Mouse (Mus musculus): ENCODE measurements at regions not wholly inside any gene's neighbourhood (a gene's known extent, or its start where the extent isn't known, plus 50 kb on each side); places are given as distances from the start of the nearest gene placed in this dataset.
A peak's percentile ranks its signal among the peaks of the same experiment; 100 is the strongest.

DNA sequence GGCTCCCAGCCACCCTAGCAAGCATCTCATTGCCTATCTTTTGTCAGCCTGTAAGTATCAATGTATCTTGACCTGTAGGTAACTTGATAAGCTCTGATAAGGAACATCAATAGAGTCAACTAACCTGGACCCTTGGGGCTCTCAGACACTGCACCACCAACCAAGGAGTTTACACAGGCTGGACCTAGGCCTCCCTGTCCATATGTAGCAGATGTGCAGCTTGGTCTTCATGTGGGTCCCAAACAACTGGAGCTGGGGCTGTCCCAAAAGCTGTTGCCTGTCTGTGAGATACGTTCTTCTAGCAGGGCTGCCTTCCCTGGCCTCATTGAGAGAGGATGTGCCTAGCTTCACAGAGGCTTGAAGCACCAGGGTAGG lies 335.2 kb upstream of the Klf12 start:
- Histone ChIP-seq H3K27me3 (ENCODE audit: insufficient read depth, low read length) (no peaks in the 10 kb centered on the region), H3K4me1 (ENCODE audit: insufficient read depth, low read length) (no peaks in the 10 kb centered on the region), H3K4me3 (ENCODE audit: low read length) (no peak overlapping the region), H3K4me2 (replicated peaks; ENCODE audit: low read depth, low read length) (no peak overlapping the region), H3K9me3 (ENCODE audit: low read length) (no peaks in the 10 kb centered on the region), H3K27ac (ENCODE audit: low read length) (no peak overlapping the region), H3K36me3 (ENCODE audit: insufficient read depth, low read length) (no peaks in the 10 kb centered on the region), H3K9ac (replicated peaks; ENCODE audit: low read length) (no peak overlapping the region)
- WGBS, result 73% methylated on average over 1 of the region's 1 CpGs
- ATAC-seq (ENCODE audit: low FRiP score, low TSS enrichment), result no peak

DNA sequence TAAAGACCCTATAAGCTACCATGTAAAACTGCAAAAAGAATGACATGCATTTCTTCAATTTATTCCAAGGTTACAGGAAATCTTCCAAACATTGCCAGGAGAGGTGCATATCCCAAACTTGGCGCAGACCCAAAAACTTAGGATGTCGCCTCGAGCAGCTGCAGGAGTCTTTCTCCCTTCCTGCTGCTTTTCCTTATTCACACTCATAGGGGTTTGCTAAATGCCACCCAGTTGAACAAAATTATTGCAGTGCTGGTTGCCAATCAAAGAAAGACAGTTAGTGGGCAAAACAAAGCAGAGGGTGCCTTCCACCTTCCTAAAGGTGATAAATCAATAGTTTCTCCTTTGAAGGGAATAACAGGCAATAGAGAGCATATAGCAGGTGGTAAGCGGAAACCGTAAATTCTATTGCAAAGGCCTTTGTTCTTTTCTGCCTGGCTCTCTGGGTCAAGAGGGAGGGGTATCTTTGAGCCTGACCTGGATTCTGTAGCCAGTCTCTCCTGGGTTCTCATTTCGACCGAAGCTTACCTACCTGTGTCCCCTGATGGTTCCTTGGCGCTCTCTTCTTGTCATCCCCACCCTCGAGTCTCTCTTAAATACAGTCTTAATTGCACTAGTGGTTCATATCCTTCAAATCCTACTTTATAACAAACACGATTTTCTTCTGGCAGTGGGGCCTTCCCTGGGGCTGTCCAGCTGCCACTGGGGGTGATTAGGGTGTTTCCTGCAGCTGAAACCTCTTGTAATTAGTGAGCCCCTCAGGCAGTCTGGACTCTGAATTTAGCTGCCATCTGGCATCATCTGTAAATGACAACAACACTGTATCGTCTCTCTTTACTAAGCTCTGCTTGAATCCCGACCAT lies 334.5 kb upstream of the Klf12 start:
- ATAC-seq (ENCODE audit: low FRiP score, low TSS enrichment), result no peak
- Histone ChIP-seq H3K9ac (replicated peaks; ENCODE audit: low read length) (no peak overlapping the region), H3K36me3 (ENCODE audit: insufficient read depth, low read length) (no peaks in the 10 kb centered on the region), H3K27ac (ENCODE audit: low read length) (no peak overlapping the region), H3K4me1 (ENCODE audit: insufficient read depth, low read length) (no peaks in the 10 kb centered on the region), H3K4me3 (ENCODE audit: low read length) (no peak overlapping the region), H3K4me2 (replicated peaks; ENCODE audit: low read depth, low read length) (no peak overlapping the region), H3K9me3 (ENCODE audit: low read length) (no peaks in the 10 kb centered on the region), H3K27me3 (ENCODE audit: insufficient read depth, low read length) (no peaks in the 10 kb centered on the region)
- 41% methylated on average over 12 of the region's 12 CpGs for WGBS

DNA sequence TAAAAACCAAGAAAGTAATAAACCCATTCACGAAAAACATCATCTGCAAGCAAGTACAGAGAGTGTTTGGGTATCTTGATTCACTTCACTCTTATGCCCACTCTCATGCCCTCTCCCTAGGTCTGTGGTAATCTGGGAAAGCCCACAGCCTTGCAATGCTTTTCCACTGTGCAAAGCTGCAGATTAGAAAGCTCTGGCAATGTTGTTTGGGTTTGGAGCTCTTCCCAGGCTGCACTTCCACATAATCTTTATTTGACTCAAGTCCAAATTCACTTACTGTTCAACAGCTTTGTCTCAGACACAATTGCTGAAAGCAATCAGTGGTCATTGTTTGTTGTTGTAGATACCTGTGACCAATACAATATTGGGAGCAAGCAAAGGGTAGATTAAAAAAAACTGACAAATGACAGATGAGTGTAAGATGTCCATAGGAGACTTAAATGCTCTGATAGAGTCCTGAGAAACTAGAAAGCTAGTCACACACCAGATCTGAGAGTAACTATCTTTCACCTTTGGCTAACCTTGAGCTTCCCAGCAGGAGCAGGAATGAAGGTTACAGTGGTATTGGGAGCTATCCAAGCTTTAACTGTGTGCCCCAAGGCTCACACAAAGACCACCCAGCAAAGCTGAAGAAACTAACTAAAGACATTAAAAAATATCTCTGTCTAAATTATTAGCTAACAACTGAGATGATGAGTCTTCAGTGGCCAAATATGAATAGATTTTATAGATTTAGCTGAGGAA lies 325.7 kb upstream of the Klf12 start:
- Histone ChIP-seq H3K4me1 (ENCODE audit: insufficient read depth, low read length) (no peaks in the 10 kb centered on the region), H3K36me3 (ENCODE audit: insufficient read depth, low read length) (no peaks in the 10 kb centered on the region), H3K9ac (replicated peaks; ENCODE audit: low read length) (no peak overlapping the region), H3K9me3 (ENCODE audit: low read length) (no peaks in the 10 kb centered on the region; the same call in 1 of the 2 replicates), H3K27ac (ENCODE audit: low read length) (no peak overlapping the region), H3K4me3 (ENCODE audit: low read length) (no peak overlapping the region), H3K27me3 (ENCODE audit: insufficient read depth, low read length) (no peaks in the 10 kb centered on the region), H3K4me2 (replicated peaks; ENCODE audit: low read depth, low read length) (no peak overlapping the region)
- WGBS, result 91% methylated on average over 1 of the region's 1 CpGs
- ATAC-seq (ENCODE audit: low FRiP score, low TSS enrichment), result no peak

DNA sequence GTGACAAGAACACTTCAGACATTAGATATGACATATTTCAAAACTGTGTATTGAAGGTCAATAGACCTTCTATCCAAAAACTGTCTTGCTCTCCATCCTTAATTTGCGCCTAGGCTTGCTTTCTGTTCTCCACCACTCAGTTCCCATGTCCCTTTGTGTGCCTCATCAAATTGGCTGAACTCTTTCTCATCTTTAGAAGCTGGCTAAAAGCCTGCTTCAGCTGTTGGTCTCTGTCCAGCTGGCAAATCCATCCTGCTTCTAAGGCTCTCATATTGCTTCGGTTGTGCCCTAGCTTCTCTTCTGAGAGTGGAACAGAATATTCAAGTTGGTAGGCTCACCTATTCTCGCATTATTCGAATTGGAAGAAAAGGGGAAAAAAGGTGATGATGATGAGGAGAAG lies 322.6 kb upstream of the Klf12 start:
- Histone ChIP-seq H3K4me2 (replicated peaks; ENCODE audit: low read depth, low read length) (no peak overlapping the region), H3K4me1 (ENCODE audit: insufficient read depth, low read length) (no peaks in the 10 kb centered on the region), H3K27me3 (ENCODE audit: insufficient read depth, low read length) (no peaks in the 10 kb centered on the region), H3K4me3 (ENCODE audit: low read length) (no peak overlapping the region), H3K36me3 (ENCODE audit: insufficient read depth, low read length) (no peaks in the 10 kb centered on the region), H3K9ac (replicated peaks; ENCODE audit: low read length) (no peak overlapping the region), H3K27ac (ENCODE audit: low read length) (no peak overlapping the region), H3K9me3 (ENCODE audit: low read length) (no peaks in the 10 kb centered on the region; the same call in 1 of the 2 replicates)
- no peak for ATAC-seq (ENCODE audit: low FRiP score, low TSS enrichment)
- 87% methylated on average over 4 of the region's 4 CpGs for WGBS

DNA sequence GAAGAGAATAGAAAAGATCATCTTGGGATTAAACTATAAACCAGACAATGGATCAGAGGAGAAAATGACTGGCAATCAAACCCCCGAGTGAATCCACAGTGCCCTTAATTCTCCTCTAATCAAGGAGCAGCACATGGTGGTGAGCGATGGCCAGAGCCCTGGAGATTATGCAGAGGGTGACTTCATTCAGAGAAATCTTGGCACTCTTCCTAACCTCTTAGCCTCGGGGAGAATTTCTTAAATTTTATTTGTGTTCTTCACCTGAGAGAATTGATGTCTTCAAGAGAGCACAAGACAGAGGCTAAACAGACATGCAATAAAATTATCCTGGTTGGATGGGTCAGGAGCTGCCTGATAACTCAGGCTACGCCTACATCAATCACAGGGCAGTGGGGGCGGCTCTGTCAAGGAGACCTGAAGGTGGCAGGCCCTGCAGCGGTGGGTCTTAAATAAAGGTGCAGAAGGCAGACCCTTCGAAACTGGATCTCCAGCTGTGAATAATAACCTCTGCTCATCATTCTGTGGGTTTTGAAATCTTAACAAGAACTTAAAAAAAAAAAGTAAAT lies 316.5 kb upstream of the Klf12 start:
- Histone ChIP-seq H3K4me3 (ENCODE audit: low read length) (no peak overlapping the region), H3K27me3 (ENCODE audit: insufficient read depth, low read length) (no peaks in the 10 kb centered on the region), H3K9me3 (ENCODE audit: low read length) (no peaks in the 10 kb centered on the region), H3K4me1 (ENCODE audit: insufficient read depth, low read length) (no peaks in the 10 kb centered on the region), H3K4me2 (replicated peaks; ENCODE audit: low read depth, low read length) (no peak overlapping the region), H3K9ac (replicated peaks; ENCODE audit: low read length) (no peak overlapping the region), H3K27ac (ENCODE audit: low read length) (no peak overlapping the region), H3K36me3 (ENCODE audit: insufficient read depth, low read length) (no peaks in the 10 kb centered on the region)
- ATAC-seq (ENCODE audit: low FRiP score, low TSS enrichment), result no peak
- 32% methylated on average over 7 of the region's 7 CpGs for WGBS

DNA sequence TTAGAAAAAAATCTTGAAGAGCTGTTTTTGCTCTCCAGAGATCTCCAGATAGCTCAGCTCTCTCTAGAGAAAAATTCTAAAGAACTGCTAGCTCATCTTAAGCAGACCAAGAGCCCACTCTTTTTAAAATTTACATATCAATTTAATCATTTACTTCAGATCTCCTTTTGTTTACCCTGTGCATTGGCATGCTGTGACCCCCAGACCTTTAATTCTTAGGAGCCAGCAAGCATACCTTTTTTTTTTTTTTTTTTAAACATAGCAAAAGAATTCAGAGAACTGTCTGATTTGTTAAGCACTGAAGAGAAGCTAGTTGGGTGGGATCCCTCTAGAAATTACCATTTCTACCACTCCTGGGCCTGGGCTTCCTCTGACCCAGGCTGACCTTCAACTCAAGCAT lies 285.5 kb upstream of the Klf12 start:
- Histone ChIP-seq H3K4me2 (replicated peaks; ENCODE audit: low read depth, low read length) (no peak overlapping the region), H3K4me1 (ENCODE audit: insufficient read depth, low read length) (no peaks in the 10 kb centered on the region), H3K36me3 (ENCODE audit: insufficient read depth, low read length) (no peaks in the 10 kb centered on the region), H3K27ac (ENCODE audit: low read length) (no peak overlapping the region), H3K9ac (replicated peaks; ENCODE audit: low read length) (no peak overlapping the region), H3K9me3 (ENCODE audit: low read length) (no peaks in the 10 kb centered on the region), H3K4me3 (ENCODE audit: low read length) (no peak overlapping the region), H3K27me3 (ENCODE audit: insufficient read depth, low read length) (no peaks in the 10 kb centered on the region)
- no peak for ATAC-seq (ENCODE audit: low FRiP score, low TSS enrichment)

DNA sequence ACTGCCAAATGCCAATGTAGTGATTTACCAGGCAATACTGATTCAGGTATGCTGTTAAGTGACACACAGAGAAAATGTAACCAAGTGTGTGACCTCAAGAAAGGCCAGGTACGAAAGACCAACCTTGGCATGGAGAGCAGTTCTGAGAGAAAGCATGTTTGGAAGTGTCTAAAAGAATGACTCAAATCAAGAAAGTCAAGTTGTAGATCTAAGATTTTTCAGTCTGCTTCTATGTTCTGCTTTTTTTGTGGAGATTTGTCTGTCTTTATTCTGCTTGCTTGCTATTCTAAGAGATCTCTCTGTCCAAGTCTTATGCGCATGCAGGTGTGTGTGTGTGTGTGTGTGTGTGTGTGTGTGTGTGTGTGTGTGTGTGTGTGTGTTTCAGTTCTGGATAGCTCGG lies 277.4 kb upstream of the Klf12 start:
- H3K4me1 ChIP-seq (ENCODE audit: insufficient read depth, low read length), result 0 out of 2 replicates have a peak, but pooled peaks cover 4% of the 10 kb centered on the region
- 86% methylated on average over 3 of the region's 3 CpGs for WGBS
- H3K36me3 ChIP-seq (ENCODE audit: insufficient read depth, low read length), result no peaks in the 10 kb centered on the region
- H3K4me3 ChIP-seq (ENCODE audit: low read length), result no peak overlapping the region
- no peaks in the 10 kb centered on the region for H3K9me3 ChIP-seq (ENCODE audit: low read length)
- no peak for ATAC-seq (ENCODE audit: low FRiP score, low TSS enrichment)
- no peaks in the 10 kb centered on the region for H3K27me3 ChIP-seq (ENCODE audit: insufficient read depth, low read length)
- H3K27ac ChIP-seq (ENCODE audit: low read length), result no peak overlapping the region
- no peak overlapping the region for H3K4me2 ChIP-seq (replicated peaks; ENCODE audit: low read depth, low read length)
- H3K9ac ChIP-seq (replicated peaks; ENCODE audit: low read length), result no peak overlapping the region

DNA sequence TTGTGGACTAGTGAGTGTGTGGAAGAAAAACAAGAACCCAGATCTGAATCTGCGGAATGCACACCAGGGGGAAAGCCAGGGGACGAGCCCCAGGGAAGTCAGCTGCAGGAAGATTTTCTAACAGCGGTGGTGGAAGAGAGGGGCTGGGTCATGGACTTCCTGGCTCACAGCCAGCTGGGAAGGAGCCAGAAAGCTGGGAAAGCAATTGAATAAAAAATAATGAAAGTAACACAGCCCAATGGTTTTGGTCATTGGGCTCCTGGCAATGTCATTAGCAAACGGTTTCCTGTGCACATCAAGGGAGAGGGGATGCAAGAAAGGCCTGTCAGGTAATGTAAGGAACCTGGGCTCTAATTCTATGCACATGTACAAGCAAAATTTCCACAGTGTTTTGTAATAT lies 273.9 kb upstream of the Klf12 start:
- Histone ChIP-seq H3K27ac (ENCODE audit: low read length) (no peak overlapping the region), H3K27me3 (ENCODE audit: insufficient read depth, low read length) (no peaks in the 10 kb centered on the region), H3K4me3 (ENCODE audit: low read length) (no peak overlapping the region), H3K36me3 (ENCODE audit: insufficient read depth, low read length) (no peaks in the 10 kb centered on the region), H3K9me3 (ENCODE audit: low read length) (no peaks in the 10 kb centered on the region), H3K4me1 (ENCODE audit: insufficient read depth, low read length) (0 out of 2 replicates have a peak, but pooled peaks cover 4% of the 10 kb centered on the region), H3K4me2 (replicated peaks; ENCODE audit: low read depth, low read length) (no peak overlapping the region; the same call in 1 of the 2 replicates), H3K9ac (replicated peaks; ENCODE audit: low read length) (no peak overlapping the region)
- peak; percentile 75; the same call in 1 of the 2 replicates for ATAC-seq (ENCODE audit: low FRiP score, low TSS enrichment)
- 11% methylated on average over 4 of the region's 4 CpGs for WGBS

DNA sequence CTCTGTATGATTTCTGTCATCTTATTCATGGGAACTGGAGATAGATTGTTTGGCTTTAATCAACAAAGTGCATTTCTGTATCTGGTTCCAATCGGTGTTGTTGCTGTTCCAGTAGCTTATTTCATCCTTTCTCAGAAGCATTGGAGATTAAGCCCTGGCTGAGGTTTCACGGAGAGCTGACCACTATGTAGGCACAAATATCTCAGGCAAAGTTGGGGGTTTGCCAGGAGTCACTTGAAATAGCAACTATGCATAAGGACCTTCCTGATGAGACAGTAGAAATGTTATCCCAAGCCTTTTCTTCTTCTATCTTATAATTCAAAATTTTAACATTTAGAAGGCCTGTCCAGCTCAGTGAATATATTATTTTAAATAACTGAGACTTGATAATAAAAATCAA lies 268.0 kb upstream of the Klf12 start:
- no peaks in the 10 kb centered on the region for H3K4me1 ChIP-seq (ENCODE audit: insufficient read depth, low read length)
- H3K27me3 ChIP-seq (ENCODE audit: insufficient read depth, low read length), result no peaks in the 10 kb centered on the region
- H3K4me3 ChIP-seq (ENCODE audit: low read length), result no peak overlapping the region
- no peaks in the 10 kb centered on the region for H3K9me3 ChIP-seq (ENCODE audit: low read length)
- H3K36me3 ChIP-seq (ENCODE audit: insufficient read depth, low read length), result no peaks in the 10 kb centered on the region
- no peak overlapping the region for H3K4me2 ChIP-seq (replicated peaks; ENCODE audit: low read depth, low read length)
- no peak overlapping the region for H3K9ac ChIP-seq (replicated peaks; ENCODE audit: low read length)
- no peak overlapping the region for H3K27ac ChIP-seq (ENCODE audit: low read length)
- no peak for ATAC-seq (ENCODE audit: low FRiP score, low TSS enrichment)
- WGBS, result 67% methylated on average over 2 of the region's 2 CpGs

DNA sequence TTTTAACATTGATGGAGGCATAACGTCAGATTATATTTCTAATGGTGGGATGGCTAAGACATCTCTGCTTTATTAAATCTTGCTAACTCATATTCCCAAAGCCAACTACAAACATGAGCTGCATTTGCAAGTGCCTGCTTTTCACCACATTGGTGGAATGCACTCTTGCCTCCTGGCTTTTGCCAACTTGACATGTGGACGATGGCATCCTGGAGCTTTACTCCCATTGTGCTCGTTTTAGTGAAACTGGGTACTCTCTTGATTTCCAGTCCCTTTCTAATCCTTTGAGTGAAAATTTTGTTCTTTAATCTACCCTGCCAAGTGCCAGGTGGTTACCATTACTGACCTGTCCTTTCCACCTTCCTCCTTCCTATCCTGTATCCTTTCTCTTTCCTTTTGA lies 265.8 kb upstream of the Klf12 start:
- no peak overlapping the region for H3K9ac ChIP-seq (replicated peaks; ENCODE audit: low read length)
- H3K9me3 ChIP-seq (ENCODE audit: low read length), result no peaks in the 10 kb centered on the region
- no peak overlapping the region for H3K4me2 ChIP-seq (replicated peaks; ENCODE audit: low read depth, low read length)
- H3K27ac ChIP-seq (ENCODE audit: low read length), result no peak overlapping the region
- WGBS, result 89% methylated on average over 3 of the region's 3 CpGs
- no peaks in the 10 kb centered on the region for H3K4me1 ChIP-seq (ENCODE audit: insufficient read depth, low read length)
- no peak for ATAC-seq (ENCODE audit: low FRiP score, low TSS enrichment)
- no peaks in the 10 kb centered on the region for H3K36me3 ChIP-seq (ENCODE audit: insufficient read depth, low read length)
- no peak overlapping the region for H3K4me3 ChIP-seq (ENCODE audit: low read length)
- no peaks in the 10 kb centered on the region for H3K27me3 ChIP-seq (ENCODE audit: insufficient read depth, low read length)
